ENCODE assay signal across 10 mouse cellular contexts in the genomic region with DNA sequence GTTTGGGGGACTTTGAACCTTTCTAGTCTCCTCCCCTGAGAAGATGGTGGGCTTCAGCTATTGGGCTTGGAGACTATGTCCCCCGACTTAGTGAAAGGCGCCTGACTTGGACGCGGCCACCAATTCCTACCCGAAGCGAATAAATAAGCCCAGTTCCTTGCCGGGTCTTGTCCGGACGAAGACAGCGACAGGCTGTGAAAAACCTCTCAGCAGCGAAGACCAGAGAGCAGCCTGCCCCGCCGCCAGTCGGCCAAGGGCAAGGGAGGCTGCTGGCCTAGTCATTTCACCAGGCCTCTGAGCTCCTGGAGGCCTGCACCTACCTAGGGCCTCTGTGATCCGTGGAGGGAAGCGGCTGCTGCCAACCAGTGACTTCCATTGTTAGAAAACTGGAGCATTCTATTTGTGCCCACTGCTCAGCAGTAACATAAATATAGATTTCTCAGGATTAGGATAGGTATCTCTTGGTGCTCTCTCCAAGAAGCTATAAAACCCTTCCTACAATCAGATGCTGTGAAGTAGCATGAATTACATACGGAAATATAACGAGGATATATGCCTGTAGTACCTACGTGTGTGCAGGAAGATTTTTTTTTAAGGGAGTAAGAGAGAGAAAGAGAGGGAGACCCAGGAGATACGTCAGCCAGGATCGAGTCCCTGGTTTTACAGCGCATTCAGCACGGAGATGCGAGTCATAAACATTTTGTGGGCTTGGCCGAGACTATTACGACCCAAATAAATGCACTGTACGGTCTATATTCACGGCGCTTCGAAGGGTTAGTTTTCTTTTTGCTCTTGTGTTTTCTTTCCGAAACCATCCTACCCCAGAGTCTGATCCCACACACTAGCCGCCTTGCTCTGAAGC. TPM values are rescaled to one million over a fixed set of nuclear protein-coding genes. Genes with fewer than 3 reads are reported as not detected.
DNase-seq lines count a peak whose midpoint lies in the region; ATAC-seq and TF ChIP-seq lines count a peak whose summit lies in the region.
"Had no signal": no experiment of that assay in that cellular context is flagged by ENCODE, and none has a peak within 500 bp of the region (broad histone marks: within the 10 kb centered on the region; RNA-seq: fewer than 3 reads in every experiment).

No protein-coding gene starts in this region.

- no peak overlapping the region for H3K4me2 ChIP-seq in liver, embryonic 16.5 days (ENCODE audit: low read depth, low read length)
- H3K4me2 ChIP-seq in liver, embryonic 12.5 days = no peak overlapping the region
- H3K4me2 ChIP-seq in stomach, postnatal 0 days (replicated peaks; ENCODE audit: low read depth) = peak overlapping the region; percentile 88
- no peak overlapping the region for H3K4me2 ChIP-seq in forebrain, embryonic 13.5 days

- no peak overlapping the region for H3K27ac ChIP-seq in liver, embryonic 16.5 days (ENCODE audit: low read length)
- no peak overlapping the region for H3K27ac ChIP-seq in liver, embryonic 12.5 days
- H3K27ac ChIP-seq in stomach, postnatal 0 days (replicated peaks) = peak overlapping the region; percentile 36; the same call in 1 of the 2 replicates
- H3K27ac ChIP-seq in forebrain, embryonic 13.5 days = no peak overlapping the region

- no peak for TF ChIP-seq EP300 in stomach, postnatal 0 days (optimal IDR thresholded peaks at IDR 0.05)

- H3K4me3 ChIP-seq in liver, embryonic 16.5 days (ENCODE audit: low read depth, low read length) = peak overlapping the region; percentile 2; the same call in 1 of the 2 replicates
- H3K4me3 ChIP-seq in liver, embryonic 12.5 days = no peak overlapping the region
- peak overlapping the region; percentile 58 for H3K4me3 ChIP-seq in stomach, postnatal 0 days (ENCODE audit: low read depth, low read length)
- H3K4me3 ChIP-seq in forebrain, embryonic 13.5 days = no peak overlapping the region

- TF ChIP-seq CTCF in stomach, postnatal 0 days (IDR thresholded peaks at IDR 0.05; ENCODE audit: low read depth) = no peak

- H3K27me3 ChIP-seq in liver, embryonic 16.5 days (ENCODE audit: control insufficient read depth, insufficient read depth, low read depth, low read length) = peaks cover 100% of the 10 kb centered on the region
- H3K27me3 ChIP-seq in liver, embryonic 12.5 days (replicated peaks) = peaks cover 100% of the 10 kb centered on the region
- peaks cover 32% of the 10 kb centered on the region; the same call in 1 of the 2 replicates for H3K27me3 ChIP-seq in stomach, postnatal 0 days (ENCODE audit: control insufficient read depth, insufficient read depth, low read length)
- peaks cover 100% of the 10 kb centered on the region for H3K27me3 ChIP-seq in forebrain, embryonic 13.5 days

- H3K9me3 ChIP-seq in liver, embryonic 16.5 days (replicated peaks; ENCODE audit: control insufficient read depth, low read length) = no peaks in the 10 kb centered on the region
- H3K9me3 ChIP-seq in liver, embryonic 12.5 days (replicated peaks) = no peaks in the 10 kb centered on the region
- H3K9me3 ChIP-seq in stomach, postnatal 0 days (ENCODE audit: control insufficient read depth, low read length) = no peaks in the 10 kb centered on the region
- H3K9me3 ChIP-seq in forebrain, embryonic 13.5 days (replicated peaks) = no peaks in the 10 kb centered on the region

- 25% methylated on average over 32 of the region's 32 CpGs for WGBS in liver, embryonic 16.5 days (ENCODE audit: insufficient replicate concordance)
- 20% methylated on average over 32 of the region's 32 CpGs for WGBS in liver, embryonic 12.5 days (ENCODE audit: insufficient replicate concordance)
- WGBS in stomach, postnatal 0 days = 46% methylated on average over 32 of the region's 32 CpGs
- WGBS in forebrain, embryonic 13.5 days = 10% methylated on average over 32 of the region's 32 CpGs

- no peak for ATAC-seq in liver, embryonic 16.5 days (ENCODE audit: low read depth)
- ATAC-seq in liver, embryonic 12.5 days = no peak
- ATAC-seq in stomach, postnatal 0 days (ENCODE audit: low FRiP score, low TSS enrichment) = no peak
- ATAC-seq in forebrain, embryonic 13.5 days = no peak

- no peaks in the 10 kb centered on the region for H3K36me3 ChIP-seq in liver, embryonic 16.5 days (ENCODE audit: control insufficient read depth, insufficient read depth)
- H3K36me3 ChIP-seq in liver, embryonic 12.5 days = no peaks in the 10 kb centered on the region
- no peaks in the 10 kb centered on the region for H3K36me3 ChIP-seq in stomach, postnatal 0 days (ENCODE audit: control insufficient read depth, insufficient read depth, low read length)
- H3K36me3 ChIP-seq in forebrain, embryonic 13.5 days (ENCODE audit: poor library complexity, severe bottlenecking) = no peaks in the 10 kb centered on the region

- H3K4me1 ChIP-seq in liver, embryonic 16.5 days (ENCODE audit: control insufficient read depth, low read depth, low read length) = peaks cover 3% of the 10 kb centered on the region
- H3K4me1 ChIP-seq in liver, embryonic 12.5 days = peaks cover 17% of the 10 kb centered on the region
- H3K4me1 ChIP-seq in stomach, postnatal 0 days (replicated peaks; ENCODE audit: control insufficient read depth, insufficient read depth) = no peaks in the 10 kb centered on the region
- peaks cover 17% of the 10 kb centered on the region for H3K4me1 ChIP-seq in forebrain, embryonic 13.5 days

- peak; percentile 28 for DNase-seq in induced T-regulatory cell, adult 2 months (ENCODE audit: low read depth)
- DNase-seq in kidney, postnatal 4 days = peak; percentile 70 to 82
- no peak for DNase-seq in stomach, postnatal 0 days (ENCODE audit: low spot score)
- no peak for DNase-seq in left cerebral cortex, adult 11 months (ENCODE audit: low spot score)
- DNase-seq in spleen, adult 12 weeks (ENCODE audit: low spot score) = no peak
- DNase-seq: adrenal gland, adult 8-10 months; embryo, embryonic 11 days had no signal

- no peak overlapping the region for H3K9ac ChIP-seq in liver, embryonic 16.5 days (ENCODE audit: low read depth, low read length)
- H3K9ac ChIP-seq in liver, embryonic 12.5 days = no peak overlapping the region
- no peak overlapping the region for H3K9ac ChIP-seq in stomach, postnatal 0 days (ENCODE audit: low read length)
- H3K9ac ChIP-seq in forebrain, embryonic 13.5 days = no peak overlapping the region

RNA-seq across cellular contexts. Expression of a gene that starts 1.4 kb away (rescaled TPM):
- polyA plus RNA-seq in liver, embryonic 16.5 days (2015; fragmentation: Nextera tagmentation; extraction: Ambion mirVana) = 0.26 and 0.34 TPM in 2 replicates
- 0.74 and 0.81 TPM in 2 replicates for polyA plus RNA-seq in liver, embryonic 12.5 days (2016; fragmentation: Nextera tagmentation; extraction: Ambion mirVana)
- 8.1 and 8.5 TPM in 2 replicates for polyA plus RNA-seq in stomach, postnatal 0 days (2015; fragmentation: Nextera tagmentation; extraction: Ambion mirVana)
- polyA plus RNA-seq in forebrain, embryonic 13.5 days (2015; fragmentation: Nextera tagmentation; extraction: Ambion mirVana) = not detected in 2 replicates

RNA-seq across cellular contexts. Expression of a gene that starts 7.1 kb away (rescaled TPM):
- polyA plus RNA-seq in liver, embryonic 16.5 days (2015; fragmentation: Nextera tagmentation; extraction: Ambion mirVana) = not detected in 2 replicates
- not detected in 2 replicates for polyA plus RNA-seq in liver, embryonic 12.5 days (2016; fragmentation: Nextera tagmentation; extraction: Ambion mirVana)
- 0.21 TPM in 1 of 2 replicates, not detected in the other for polyA plus RNA-seq in stomach, postnatal 0 days (2015; fragmentation: Nextera tagmentation; extraction: Ambion mirVana)
- polyA plus RNA-seq in forebrain, embryonic 13.5 days (2015; fragmentation: Nextera tagmentation; extraction: Ambion mirVana) = not detected in 2 replicates

RNA-seq across cellular contexts. Expression of a gene that starts 7.1 kb away (rescaled TPM):
- polyA plus RNA-seq in liver, embryonic 16.5 days (2015; fragmentation: Nextera tagmentation; extraction: Ambion mirVana) = 0.14 and 0.27 TPM in 2 replicates
- polyA plus RNA-seq in liver, embryonic 12.5 days (2016; fragmentation: Nextera tagmentation; extraction: Ambion mirVana) = 0.97 and 1.2 TPM in 2 replicates
- 2.8 and 2.9 TPM in 2 replicates for polyA plus RNA-seq in stomach, postnatal 0 days (2015; fragmentation: Nextera tagmentation; extraction: Ambion mirVana)
- not detected in 2 replicates for polyA plus RNA-seq in forebrain, embryonic 13.5 days (2015; fragmentation: Nextera tagmentation; extraction: Ambion mirVana)

RNA-seq across cellular contexts. Expression of a gene that starts 10.7 kb away (rescaled TPM):
- 0.13 and 0.36 TPM in 2 replicates for polyA plus RNA-seq in liver, embryonic 16.5 days (2015; fragmentation: Nextera tagmentation; extraction: Ambion mirVana)
- polyA plus RNA-seq in liver, embryonic 12.5 days (2016; fragmentation: Nextera tagmentation; extraction: Ambion mirVana) = 1.2 and 1.4 TPM in 2 replicates
- 0.13 and 0.61 TPM in 2 replicates for polyA plus RNA-seq in stomach, postnatal 0 days (2015; fragmentation: Nextera tagmentation; extraction: Ambion mirVana)
- polyA plus RNA-seq in forebrain, embryonic 13.5 days (2015; fragmentation: Nextera tagmentation; extraction: Ambion mirVana) = not detected in 2 replicates

RNA-seq across cellular contexts. Expression of a gene that starts 11.7 kb away (rescaled TPM):
- polyA plus RNA-seq in liver, embryonic 16.5 days (2015; fragmentation: Nextera tagmentation; extraction: Ambion mirVana) = not detected in 2 replicates
- 0.14 and 0.20 TPM in 2 replicates for polyA plus RNA-seq in liver, embryonic 12.5 days (2016; fragmentation: Nextera tagmentation; extraction: Ambion mirVana)
- 0.33 and 0.80 TPM in 2 replicates for polyA plus RNA-seq in stomach, postnatal 0 days (2015; fragmentation: Nextera tagmentation; extraction: Ambion mirVana)
- polyA plus RNA-seq in forebrain, embryonic 13.5 days (2015; fragmentation: Nextera tagmentation; extraction: Ambion mirVana) = not detected in 2 replicates

Comparison
In these comparisons a context has a peak if more than half of its experiments do, and no peak if none do; other contexts are left out.
1. H3K4me3 ChIP-seq: peak in liver, embryonic 16.5 days (single experiment) and stomach, postnatal 0 days (single experiment); none in liver, embryonic 12.5 days (single experiment) and forebrain, embryonic 13.5 days (single experiment).
2. DNase-seq: peak in induced T-regulatory cell, adult 2 months (single experiment) and kidney, postnatal 4 days (2 of 2); none in stomach, postnatal 0 days (single experiment), left cerebral cortex, adult 11 months (single experiment) and spleen, adult 12 weeks (single experiment).